Mouse (Mus musculus): ENCODE measurements around the gene Greb1.
"Not testable (repeated sequence)": the region's sequence is repeated elsewhere in the genome, so short reads cannot be mapped to it uniquely, and the experiment has no call there.

Greb1 gene

GRCm38 (mm10) chr12:16763649-16764422 is 36.9 kb downstream of the Greb1 start:
- no peak for DNase-seq (ENCODE audit: low spot score)

- DNase-seq (ENCODE audit: low spot score) = no peak
Observed at GRCm38 (mm10) chr12:16761461-16761860, 39.2 kb downstream of the Greb1 start.

GRCm38 (mm10) chr12:16760246-16760645 is 40.4 kb downstream of the Greb1 start:
- no peak for DNase-seq (ENCODE audit: low spot score)

- peak; percentile 34 for DNase-seq (ENCODE audit: low spot score)
Observed at GRCm38 (mm10) chr12:16754311-16754710, 46.4 kb downstream of the Greb1 start.

GRCm38 (mm10) chr12:16753555-16753954 is 47.1 kb downstream of the Greb1 start:
- no peak for DNase-seq (ENCODE audit: low spot score)

- no peak for DNase-seq (ENCODE audit: low spot score)
Observed at GRCm38 (mm10) chr12:16753110-16753509, 47.6 kb downstream of the Greb1 start.

- no peak for DNase-seq (ENCODE audit: low spot score)
Observed at GRCm38 (mm10) chr12:16752236-16752840, 48.3 kb downstream of the Greb1 start.

- DNase-seq (ENCODE audit: low spot score) = no peak
Observed at GRCm38 (mm10) chr12:16751609-16752008, 49.1 kb downstream of the Greb1 start.

GRCm38 (mm10) chr12:16740059-16740458 is 60.6 kb downstream of the Greb1 start:
- DNase-seq (ENCODE audit: low spot score) = peak; percentile 12

GRCm38 (mm10) chr12:16737266-16737665 is 63.4 kb downstream of the Greb1 start:
- no peak for DNase-seq (ENCODE audit: low spot score)

- no peak for DNase-seq (ENCODE audit: low spot score)
Observed at GRCm38 (mm10) chr12:16734698-16735097, 66.0 kb downstream of the Greb1 start.

GRCm38 (mm10) chr12:16734009-16734408 is 66.7 kb downstream of the Greb1 start:
- DNase-seq (ENCODE audit: low spot score) = no peak

- DNase-seq (ENCODE audit: low spot score) = no peak
Observed at GRCm38 (mm10) chr12:16731121-16731741, 69.5 kb downstream of the Greb1 start.

GRCm38 (mm10) chr12:16730196-16730595 is 70.5 kb downstream of the Greb1 start:
- DNase-seq (ENCODE audit: low spot score) = no peak

- DNase-seq (ENCODE audit: low spot score) = no peak
Observed at GRCm38 (mm10) chr12:16728221-16728620, 72.5 kb downstream of the Greb1 start.

GRCm38 (mm10) chr12:16726229-16726628 is 74.5 kb downstream of the Greb1 start:
- no peak for DNase-seq (ENCODE audit: low spot score)

- DNase-seq (ENCODE audit: low spot score) = no peak
Observed at GRCm38 (mm10) chr12:16723601-16724000, 77.1 kb downstream of the Greb1 start.

- DNase-seq (ENCODE audit: low spot score) = peak; percentile 19
Observed at GRCm38 (mm10) chr12:16718660-16719315, 81.9 kb downstream of the Greb1 start.

GRCm38 (mm10) chr12:16717653-16718052 is 83.0 kb downstream of the Greb1 start:
- DNase-seq (ENCODE audit: low spot score) = peak; percentile 20

GRCm38 (mm10) chr12:16714616-16715015 is 86.1 kb downstream of the Greb1 start:
- no peak for DNase-seq (ENCODE audit: low spot score)

GRCm38 (mm10) chr12:16698691-16699090 is 102.0 kb downstream of the Greb1 start:
- no peak for DNase-seq (ENCODE audit: low spot score)

- DNase-seq (ENCODE audit: low spot score) = no peak
Observed at GRCm38 (mm10) chr12:16696146-16696545, 104.5 kb downstream of the Greb1 start.

- DNase-seq (ENCODE audit: low spot score) = not testable (repeated sequence)
Observed at GRCm38 (mm10) chr12:16695252-16695651, 105.4 kb downstream of the Greb1 start.
